11 mouse cellular contexts compared by ENCODE assay signal in the genomic region with DNA sequence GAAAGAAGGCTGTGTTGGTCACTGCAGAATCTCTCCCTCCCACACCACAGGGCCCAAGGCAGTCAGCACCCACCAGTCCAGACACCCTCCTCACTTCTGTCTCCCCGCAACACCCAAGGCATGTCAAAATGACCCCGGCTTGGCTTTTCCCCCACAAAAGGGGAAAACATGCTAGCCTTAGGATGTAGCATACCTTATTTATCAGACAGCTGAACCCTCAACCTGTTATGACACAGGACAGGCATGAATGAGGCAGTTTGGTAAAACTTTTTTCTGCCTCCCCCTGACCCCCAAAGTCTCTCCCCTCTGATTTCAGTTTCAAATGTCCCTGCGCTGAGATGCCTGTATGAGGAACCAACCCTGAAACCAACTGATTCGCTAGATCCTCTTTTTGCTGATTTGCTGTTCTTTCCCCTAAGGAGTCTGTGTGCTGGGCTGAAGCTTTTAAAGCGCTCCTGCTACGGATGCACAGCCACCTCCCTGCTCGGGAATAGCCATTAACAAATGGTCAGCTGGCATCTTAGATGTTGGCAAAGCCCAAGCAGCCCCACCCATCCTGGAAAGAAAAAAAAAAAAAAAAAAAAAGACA. TPM values are rescaled to one million over a fixed set of nuclear protein-coding genes. Genes with fewer than 3 reads are reported as not detected.
DNase-seq lines count a peak whose midpoint lies in the region; ATAC-seq and TF ChIP-seq lines count a peak whose summit lies in the region.
"Had no signal": no experiment of that assay in that cellular context is flagged by ENCODE, and none has a peak within 500 bp of the region (broad histone marks: within the 10 kb centered on the region; RNA-seq: fewer than 3 reads in every experiment).

No protein-coding gene starts in this region.

- H3K4me2 ChIP-seq in liver, embryonic 14.5 days (ENCODE audit: low read depth): peak overlapping the region; percentile 8
- no peak overlapping the region for H3K4me2 ChIP-seq in forebrain, embryonic 16.5 days (ENCODE audit: low read length)

- H3K27me3 ChIP-seq in liver, adult 2 months (ENCODE audit: control insufficient read depth, insufficient read depth, low read length): no peaks in the 10 kb centered on the region
- no peaks in the 10 kb centered on the region for H3K27me3 ChIP-seq in liver, embryonic 14.5 days (ENCODE audit: control insufficient read depth, insufficient read depth, low read length)
- no peaks in the 10 kb centered on the region for H3K27me3 ChIP-seq in forebrain, embryonic 16.5 days (replicated peaks; ENCODE audit: control insufficient read depth, insufficient read depth, low read length)

- no peaks in the 10 kb centered on the region for H3K9me3 ChIP-seq in liver, embryonic 14.5 days (ENCODE audit: control insufficient read depth, low read length)
- no peaks in the 10 kb centered on the region for H3K9me3 ChIP-seq in forebrain, embryonic 16.5 days (ENCODE audit: control insufficient read depth, low read length)
- H3K9me3 ChIP-seq: hindbrain, embryonic 10.5 days; megakaryocyte, embryonic 14.5 days had no signal

- peak overlapping the region; percentile 55 for H3K4me3 ChIP-seq in gastrocnemius, adult 2 months
- H3K4me3 ChIP-seq in liver, adult 2 months (ENCODE audit: insufficient read depth, low read depth, low read length): peak overlapping the region; percentile 62
- H3K4me3 ChIP-seq in liver, embryonic 14.5 days (ENCODE audit: insufficient read depth in 1 of 2, low read depth in 2 of 2, low read length in 2 of 2): no peak overlapping the region
- no peak overlapping the region for H3K4me3 ChIP-seq in forebrain, embryonic 16.5 days (replicated peaks; ENCODE audit: low read length)
- H3K4me3 ChIP-seq: hindbrain, embryonic 10.5 days had no signal

- peaks cover 8% of the 10 kb centered on the region; the same call in 1 of the 2 replicates for H3K4me1 ChIP-seq in liver, adult 2 months (ENCODE audit: control insufficient read depth, insufficient read depth, low read length)
- peaks cover 0 to 15% of the 10 kb centered on the region in 2 experiments; a peak in 3 of 4 replicates for H3K4me1 ChIP-seq in liver, embryonic 14.5 days (replicated peaks; ENCODE audit: control insufficient read depth in 2 of 2, insufficient read depth in 2 of 2, low read length in 1 of 2)
- H3K4me1 ChIP-seq in forebrain, embryonic 16.5 days (replicated peaks; ENCODE audit: control insufficient read depth, insufficient read depth, low read length): no peaks in the 10 kb centered on the region; the same call in 1 of the 2 replicates

- no peak for TF ChIP-seq CTCF in gastrocnemius, adult 2 months (IDR thresholded peaks at IDR 0.05)
- TF ChIP-seq CTCF in liver, adult 2 months (IDR thresholded peaks at IDR 0.05; ENCODE audit: low read depth, low read length): no peak
- no peak for TF ChIP-seq CTCF in liver, embryonic 14.5 days (IDR thresholded peaks at IDR 0.05; ENCODE audit: low read depth)

- no peak for TF ChIP-seq POLR2A in liver, adult 2 months (IDR thresholded peaks at IDR 0.05; ENCODE audit: extremely low read depth, insufficient read depth, low read length)

- peak overlapping the region; percentile 29 for H3K9ac ChIP-seq in liver, adult 2 months (ENCODE audit: low read depth, low read length)
- H3K9ac ChIP-seq in liver, embryonic 14.5 days (replicated peaks): no peak overlapping the region
- H3K9ac ChIP-seq in forebrain, embryonic 16.5 days (replicated peaks; ENCODE audit: low read depth, low read length): no peak overlapping the region

- DNase-seq in gastrocnemius, adult 2 months: no peak
- DNase-seq in gastrocnemius, postnatal 4 days (ENCODE audit: low spot score in 2 of 2): no peak
- no peak for DNase-seq in liver, adult 2 months (ENCODE audit: extremely low read depth, low read depth, low spot score)
- no peak for DNase-seq in liver
- no peak for DNase-seq in liver, embryonic 14.5 days (ENCODE audit: low read depth in 3 of 3, low spot score in 3 of 3)
- DNase-seq in cerebellum, adult 9-10 months: no peak
- DNase-seq: layer of hippocampus, postnatal 36 days had no signal

- WGBS in liver, adult 2 months: 79% methylated on average over 7 of the region's 7 CpGs
- WGBS in liver, embryonic 14.5 days (ENCODE audit: insufficient replicate concordance): 45% methylated on average over 7 of the region's 7 CpGs
- 78% methylated on average over 7 of the region's 7 CpGs for WGBS in forebrain, embryonic 16.5 days

- TF ChIP-seq EP300 in liver, embryonic 14.5 days (IDR thresholded peaks at IDR 0.05; ENCODE audit: low read depth): no peak

- intact Hi-C loops in gastrocnemius, adult 2 months (cut with DNase I): no loop called here

- H3K27ac ChIP-seq in gastrocnemius, adult 2 months: peak overlapping the region; percentile 80
- peak overlapping the region; percentile 21 for H3K27ac ChIP-seq in liver, adult 2 months (replicated peaks; ENCODE audit: insufficient read depth, low read depth, low read length)
- no peak overlapping the region for H3K27ac ChIP-seq in liver, embryonic 14.5 days
- H3K27ac ChIP-seq in forebrain, embryonic 16.5 days (ENCODE audit: low read length): no peak overlapping the region

- H3K36me3 ChIP-seq in liver, adult 2 months (ENCODE audit: control insufficient read depth, insufficient read depth, low read length): no peaks in the 10 kb centered on the region
- H3K36me3 ChIP-seq in liver, embryonic 14.5 days (replicated peaks; ENCODE audit: control insufficient read depth, insufficient read depth, low read depth): no peaks in the 10 kb centered on the region
- H3K36me3 ChIP-seq in forebrain, embryonic 16.5 days (ENCODE audit: control insufficient read depth, insufficient read depth): no peaks in the 10 kb centered on the region
- H3K36me3 ChIP-seq: hindbrain, embryonic 10.5 days had no signal

- H3K79me2 ChIP-seq in liver, adult 2 months (ENCODE audit: control insufficient read depth, insufficient read depth, low read length): no peaks in the 10 kb centered on the region

- no peak for ATAC-seq in liver, embryonic 14.5 days (ENCODE audit: insufficient read depth)
- peak; percentile 62; the same call in 1 of the 2 replicates for ATAC-seq in neutrophil, adult 5-6 weeks (ENCODE audit: extremely low read depth, insufficient number of reproducible peaks, low FRiP score, poor library complexity, severe bottlenecking)
- no peak for ATAC-seq in forebrain, embryonic 16.5 days

RNA-seq across cellular contexts. Expression of gene Slc7a7, which starts 8.4 kb away (rescaled TPM):
- total RNA-seq in gastrocnemius, adult 2 months (2021): 1 to 10 TPM in 1 of 2 experiments, under 1 TPM in 1; 0.56 to 2.0 TPM
- total RNA-seq in gastrocnemius, postnatal 4 days (2021): 1 to 10 TPM; 6.2 to 7.3 TPM
- total RNA-seq in liver, adult 2 months (2014; rRNA removed): 2.2 and 2.3 TPM in 2 replicates
- polyA plus RNA-seq in liver, adult 2 months (2012; rRNA removed): 2.6 and 4.1 TPM in 2 replicates
- 7.8 and 8.7 TPM in 2 replicates for polyA plus RNA-seq in liver, embryonic 14.5 days (2012; rRNA removed)
- polyA plus RNA-seq in liver, embryonic 14.5 days (2014; fragmentation: Nextera tagmentation; extraction: Ambion mirVana): 4.9 and 6.2 TPM in 2 replicates
- 2.8 and 7.4 TPM in 2 replicates for total RNA-seq in neutrophil, adult 5-6 weeks (2017)
- polyA plus RNA-seq in forebrain, embryonic 16.5 days (2015; fragmentation: Nextera tagmentation; extraction: Ambion mirVana): 3.9 and 4.9 TPM in 2 replicates

RNA-seq across cellular contexts. Expression of gene Mrpl52, which starts 17.6 kb away (rescaled TPM):
- total RNA-seq in gastrocnemius, adult 2 months (2021): 100 to 1,000 TPM; 102 to 111 TPM
- total RNA-seq in gastrocnemius, postnatal 4 days (2021): 100 to 1,000 TPM; 151 to 166 TPM
- 77.8 and 85.8 TPM in 2 replicates for total RNA-seq in liver, adult 2 months (2014; rRNA removed)
- 876 and 1,262 TPM in 2 replicates for polyA plus RNA-seq in liver, adult 2 months (2012; rRNA removed)
- 107 and 177 TPM in 2 replicates for polyA plus RNA-seq in liver, embryonic 14.5 days (2012; rRNA removed)
- polyA plus RNA-seq in liver, embryonic 14.5 days (2014; fragmentation: Nextera tagmentation; extraction: Ambion mirVana): 218 and 228 TPM in 2 replicates
- 31.8 and 33.4 TPM in 2 replicates for total RNA-seq in neutrophil, adult 5-6 weeks (2017)
- 229 and 239 TPM in 2 replicates for polyA plus RNA-seq in forebrain, embryonic 16.5 days (2015; fragmentation: Nextera tagmentation; extraction: Ambion mirVana)

RNA-seq across cellular contexts. Expression of gene Mmp14, which starts 22.3 kb away (rescaled TPM):
- total RNA-seq in gastrocnemius, adult 2 months (2021): 10 to 100 TPM in 1 of 2 experiments, 1 to 10 TPM in 1; 8.5 to 14.0 TPM
- total RNA-seq in gastrocnemius, postnatal 4 days (2021): 100 to 1,000 TPM; 222 to 237 TPM
- total RNA-seq in liver, adult 2 months (2014; rRNA removed): 9.0 and 12.4 TPM in 2 replicates
- polyA plus RNA-seq in liver, adult 2 months (2012; rRNA removed): 44.0 and 52.6 TPM in 2 replicates
- polyA plus RNA-seq in liver, embryonic 14.5 days (2012; rRNA removed): 17.7 and 19.0 TPM in 2 replicates
- 14.4 and 15.5 TPM in 2 replicates for polyA plus RNA-seq in liver, embryonic 14.5 days (2014; fragmentation: Nextera tagmentation; extraction: Ambion mirVana)
- 0.58 and 2.6 TPM in 2 replicates for total RNA-seq in neutrophil, adult 5-6 weeks (2017)
- polyA plus RNA-seq in forebrain, embryonic 16.5 days (2015; fragmentation: Nextera tagmentation; extraction: Ambion mirVana): 49.4 and 62.3 TPM in 2 replicates

RNA-seq across cellular contexts. Expression of gene Oxa1l, which starts 48.5 kb away (rescaled TPM):
- total RNA-seq in gastrocnemius, adult 2 months (2021): 10 to 100 TPM; 49.1 to 54.6 TPM
- total RNA-seq in gastrocnemius, postnatal 4 days (2021): 10 to 100 TPM; 67.8 to 85.9 TPM
- 16.4 and 23.1 TPM in 2 replicates for total RNA-seq in liver, adult 2 months (2014; rRNA removed)
- polyA plus RNA-seq in liver, adult 2 months (2012; rRNA removed): 108 and 116 TPM in 2 replicates
- polyA plus RNA-seq in liver, embryonic 14.5 days (2012; rRNA removed): 27.9 and 29.8 TPM in 2 replicates
- 17.4 and 20.1 TPM in 2 replicates for polyA plus RNA-seq in liver, embryonic 14.5 days (2014; fragmentation: Nextera tagmentation; extraction: Ambion mirVana)
- total RNA-seq in neutrophil, adult 5-6 weeks (2017): 58.7 and 61.3 TPM in 2 replicates
- polyA plus RNA-seq in forebrain, embryonic 16.5 days (2015; fragmentation: Nextera tagmentation; extraction: Ambion mirVana): 44.5 and 49.0 TPM in 2 replicates

RNA-seq across cellular contexts. Expression of gene Lrp10, which starts 54.8 kb away (rescaled TPM):
- total RNA-seq in gastrocnemius, adult 2 months (2021): 10 to 100 TPM; 27.9 to 36.5 TPM
- total RNA-seq in gastrocnemius, postnatal 4 days (2021): 10 to 100 TPM; 39.0 to 42.9 TPM
- 7.1 and 10.4 TPM in 2 replicates for total RNA-seq in liver, adult 2 months (2014; rRNA removed)
- polyA plus RNA-seq in liver, adult 2 months (2012; rRNA removed): 41.3 and 50.3 TPM in 2 replicates
- 12.8 and 12.9 TPM in 2 replicates for polyA plus RNA-seq in liver, embryonic 14.5 days (2012; rRNA removed)
- polyA plus RNA-seq in liver, embryonic 14.5 days (2014; fragmentation: Nextera tagmentation; extraction: Ambion mirVana): 11.1 and 17.2 TPM in 2 replicates
- 69.1 and 100 TPM in 2 replicates for total RNA-seq in neutrophil, adult 5-6 weeks (2017)
- 30.8 and 34.3 TPM in 2 replicates for polyA plus RNA-seq in forebrain, embryonic 16.5 days (2015; fragmentation: Nextera tagmentation; extraction: Ambion mirVana)

Comparison
In these comparisons a context has a peak if more than half of its experiments do, and no peak if none do; other contexts are left out.
1. H3K27ac ChIP-seq: peak in gastrocnemius, adult 2 months (single experiment) and liver, adult 2 months (single experiment); none in liver, embryonic 14.5 days (single experiment) and forebrain, embryonic 16.5 days (single experiment).
2. H3K4me3 ChIP-seq: peak in gastrocnemius, adult 2 months (single experiment) and liver, adult 2 months (single experiment); none in liver, embryonic 14.5 days (0 of 2) and forebrain, embryonic 16.5 days (single experiment).
3. RNA of gene Mmp14, which starts 22.3 kb away (total RNA-seq): 222 to 237 TPM in gastrocnemius, postnatal 4 days; 8.5 to 14.0 TPM in gastrocnemius, adult 2 months, 9.0 to 12.4 TPM in liver, adult 2 months and 0.58 to 2.6 TPM in neutrophil, adult 5-6 weeks; every median in the first group is over 10 times any median in the second.